Mouse (Mus musculus): ENCODE data around the gene Bcat2.

The Bcat2 gene

DNA sequence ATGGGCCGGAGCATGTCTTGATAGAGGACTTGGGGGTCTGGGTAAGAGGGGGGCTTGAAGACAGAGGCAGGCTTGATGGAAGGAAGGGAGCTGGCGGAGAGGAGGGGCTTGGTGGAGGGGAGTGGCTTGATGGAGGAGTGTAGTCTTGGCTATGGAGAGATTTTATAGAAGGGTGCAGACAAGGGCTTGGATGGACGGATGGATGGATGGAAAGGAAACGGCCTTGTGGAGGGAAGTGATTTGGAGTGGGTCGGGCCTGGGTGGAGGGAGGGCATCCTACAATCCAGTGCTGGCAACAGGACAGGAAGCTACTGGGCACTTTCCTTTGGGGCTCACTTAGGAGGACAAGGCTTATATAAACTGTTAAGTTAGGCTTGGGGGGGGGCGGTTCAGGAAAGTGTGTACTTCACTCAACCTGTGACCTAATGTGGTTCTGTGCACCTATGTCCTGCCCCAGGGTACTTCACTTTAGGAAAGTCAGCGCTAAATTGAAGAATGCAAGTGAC is 56.7 kb downstream of the Bcat2 start:
- no peak for DNase-seq (ENCODE audit: low spot score)

DNA sequence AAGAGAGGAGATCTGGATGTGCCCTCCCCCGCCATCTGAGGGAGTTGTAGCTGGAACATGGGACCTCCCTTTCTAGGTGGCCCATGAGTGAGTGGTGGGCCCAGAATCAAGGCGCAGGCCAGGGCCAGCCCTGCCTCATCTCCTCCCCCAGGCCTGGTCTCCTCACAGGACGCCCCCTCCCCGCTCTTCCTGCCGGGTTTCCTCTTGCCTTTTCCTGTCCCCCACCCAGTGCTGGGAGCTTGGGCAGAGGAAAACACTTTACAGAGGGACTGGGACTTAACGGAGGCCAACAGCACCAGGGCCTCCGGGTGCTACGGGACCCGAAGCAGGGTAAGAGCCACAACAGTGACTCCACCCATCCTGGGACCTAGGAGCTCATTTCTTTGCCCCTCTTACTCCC is 57.3 kb downstream of the Bcat2 start, which contains the start of gene Rasip1:
TSS of gene Rasip1 (plus strand) at position 228 of the 400 bp plus-strand sequence.
- no peak for DNase-seq (ENCODE audit: low spot score)

DNA sequence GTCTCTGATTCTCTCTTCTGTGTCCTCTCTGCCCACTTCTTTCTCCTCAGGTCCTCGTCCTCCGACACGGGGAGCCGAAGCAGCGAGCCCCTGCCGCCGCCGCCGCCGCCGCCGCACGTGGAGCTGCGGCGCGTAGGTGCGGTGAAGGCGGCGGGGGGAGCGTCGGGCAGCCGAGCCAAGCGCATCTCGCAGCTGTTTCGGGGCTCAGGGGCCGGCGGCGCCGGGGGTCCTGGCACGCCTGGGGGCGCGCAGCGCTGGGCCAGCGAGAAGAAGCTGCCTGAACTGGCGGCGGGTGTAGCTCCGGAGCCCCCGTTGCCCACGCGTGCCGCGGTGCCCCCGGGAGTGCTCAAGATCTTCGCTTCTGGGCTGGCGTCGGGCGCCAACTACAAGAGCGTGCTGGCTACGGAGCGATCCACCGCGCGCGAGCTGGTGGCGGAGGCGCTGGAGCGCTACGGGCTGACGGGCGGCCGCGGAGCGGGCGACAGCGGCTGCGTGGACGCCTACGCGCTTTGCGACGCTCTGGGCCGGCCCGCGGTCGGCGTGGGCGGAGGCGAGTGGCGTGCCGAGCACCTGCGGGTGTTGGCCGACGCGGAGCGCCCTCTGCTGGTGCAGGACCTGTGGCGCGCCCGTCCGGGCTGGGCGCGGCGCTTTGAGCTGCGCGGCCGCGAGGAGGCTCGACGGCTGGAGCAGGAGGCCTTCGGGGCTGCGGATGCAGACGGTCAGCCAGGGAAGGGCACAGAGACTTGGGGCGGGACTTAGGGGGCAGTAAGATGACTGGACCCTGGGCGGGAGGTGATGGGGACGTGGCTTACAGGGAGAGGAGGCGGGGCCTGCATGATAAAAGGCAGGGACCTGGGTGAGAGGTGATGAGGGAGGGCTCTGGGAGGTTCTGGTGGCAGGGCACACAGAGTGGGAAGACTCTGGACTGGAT is 58.7 kb downstream of the Bcat2 start:
- DNase-seq (ENCODE audit: low spot score) = peak; percentile 88

DNA sequence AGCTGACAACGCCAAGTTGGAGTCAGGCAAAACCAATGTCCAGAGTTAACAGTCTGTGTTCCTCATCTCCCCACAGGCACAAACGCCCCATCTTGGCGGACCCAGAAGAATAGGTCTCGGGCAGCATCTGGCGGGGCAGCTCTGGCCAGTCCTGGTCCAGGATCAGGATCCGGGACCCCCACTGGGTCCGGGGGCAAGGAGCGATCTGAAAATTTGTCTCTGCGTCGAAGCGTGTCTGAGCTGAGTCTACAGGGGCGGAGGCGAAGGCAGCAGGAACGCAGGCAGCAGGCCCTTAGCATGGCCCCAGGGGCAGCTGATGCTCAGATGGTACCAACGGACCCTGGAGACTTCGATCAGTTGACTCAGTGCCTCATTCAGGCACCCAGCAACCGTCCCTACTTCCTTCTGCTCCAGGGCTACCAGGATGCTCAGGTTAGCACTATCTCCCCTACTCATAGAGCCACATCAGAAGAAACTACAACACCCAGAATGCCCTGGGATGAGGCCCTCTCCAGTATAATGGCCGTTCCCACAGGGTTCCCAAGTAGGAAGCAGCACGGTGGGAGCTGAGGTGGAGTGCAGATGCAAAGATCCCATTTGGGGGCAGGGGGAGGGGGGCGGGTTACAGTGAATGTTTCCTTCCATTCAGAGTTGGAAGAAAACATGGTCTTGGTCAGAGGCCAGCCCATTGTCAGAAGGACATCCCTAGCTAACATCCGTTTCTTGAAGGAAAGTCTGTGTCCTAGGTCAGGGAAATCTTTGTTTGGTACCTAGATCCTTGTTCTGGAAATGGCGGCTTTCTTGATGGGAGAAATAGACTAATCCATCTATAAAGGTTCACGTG is 60.3 kb downstream of the Bcat2 start:
- DNase-seq (ENCODE audit: low spot score) = no peak

DNA sequence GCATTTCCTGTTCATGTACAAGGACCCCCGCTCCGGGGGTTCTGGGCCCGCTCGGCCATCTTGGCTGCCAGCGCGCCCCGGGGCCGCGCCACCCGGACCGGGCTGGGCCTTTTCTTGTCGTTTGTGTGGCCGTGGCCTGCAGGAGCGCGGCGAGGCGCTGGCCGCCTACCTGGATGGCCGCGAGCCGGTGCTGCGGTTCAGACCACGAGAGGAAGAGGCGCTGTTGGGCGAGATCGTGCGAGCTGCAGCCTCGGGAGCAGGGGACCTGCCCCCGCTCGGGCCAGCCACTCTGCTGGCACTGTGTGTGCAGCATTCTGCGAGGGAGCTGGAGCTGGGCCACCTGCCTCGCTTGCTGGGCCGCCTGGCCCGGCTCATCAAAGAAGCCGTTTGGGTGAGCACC is 62.5 kb downstream of the Bcat2 start:
- no peak for DNase-seq (ENCODE audit: low spot score)

DNA sequence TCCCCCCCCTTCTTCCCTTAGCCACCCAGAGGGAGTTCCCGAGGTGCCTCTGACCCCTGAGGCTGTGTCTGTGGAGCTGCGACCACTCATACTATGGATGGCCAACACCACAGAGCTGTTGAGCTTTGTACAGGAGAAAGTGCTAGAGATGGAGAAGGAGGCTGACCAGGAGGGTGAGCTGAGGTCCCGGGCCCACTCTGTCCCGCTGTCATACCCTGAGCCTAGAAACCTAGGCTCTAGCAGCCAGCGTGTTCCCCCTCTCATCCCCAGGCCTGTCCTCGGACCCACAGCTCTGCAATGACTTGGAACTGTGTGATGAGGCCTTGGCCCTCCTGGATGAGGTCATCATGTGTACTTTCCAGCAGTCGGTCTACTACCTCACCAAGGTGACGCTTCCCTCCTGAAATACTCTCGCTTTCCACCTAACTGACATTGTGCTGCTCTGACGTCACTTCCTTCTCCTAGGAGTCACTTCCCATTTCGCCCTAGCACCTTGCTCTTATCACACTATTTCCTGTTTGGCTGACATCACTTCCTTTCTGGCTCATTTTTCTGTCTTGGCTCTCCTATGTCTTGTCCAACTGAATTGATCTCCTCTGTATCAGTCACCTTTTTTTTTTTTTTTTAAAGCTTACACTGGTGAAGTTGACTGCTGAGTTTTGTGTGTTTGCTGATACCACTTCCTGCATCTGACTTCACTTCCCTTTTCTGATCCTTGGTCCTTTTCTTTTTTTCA is 65.2 kb downstream of the Bcat2 start:
- DNase-seq (ENCODE audit: low spot score) = no peak

DNA sequence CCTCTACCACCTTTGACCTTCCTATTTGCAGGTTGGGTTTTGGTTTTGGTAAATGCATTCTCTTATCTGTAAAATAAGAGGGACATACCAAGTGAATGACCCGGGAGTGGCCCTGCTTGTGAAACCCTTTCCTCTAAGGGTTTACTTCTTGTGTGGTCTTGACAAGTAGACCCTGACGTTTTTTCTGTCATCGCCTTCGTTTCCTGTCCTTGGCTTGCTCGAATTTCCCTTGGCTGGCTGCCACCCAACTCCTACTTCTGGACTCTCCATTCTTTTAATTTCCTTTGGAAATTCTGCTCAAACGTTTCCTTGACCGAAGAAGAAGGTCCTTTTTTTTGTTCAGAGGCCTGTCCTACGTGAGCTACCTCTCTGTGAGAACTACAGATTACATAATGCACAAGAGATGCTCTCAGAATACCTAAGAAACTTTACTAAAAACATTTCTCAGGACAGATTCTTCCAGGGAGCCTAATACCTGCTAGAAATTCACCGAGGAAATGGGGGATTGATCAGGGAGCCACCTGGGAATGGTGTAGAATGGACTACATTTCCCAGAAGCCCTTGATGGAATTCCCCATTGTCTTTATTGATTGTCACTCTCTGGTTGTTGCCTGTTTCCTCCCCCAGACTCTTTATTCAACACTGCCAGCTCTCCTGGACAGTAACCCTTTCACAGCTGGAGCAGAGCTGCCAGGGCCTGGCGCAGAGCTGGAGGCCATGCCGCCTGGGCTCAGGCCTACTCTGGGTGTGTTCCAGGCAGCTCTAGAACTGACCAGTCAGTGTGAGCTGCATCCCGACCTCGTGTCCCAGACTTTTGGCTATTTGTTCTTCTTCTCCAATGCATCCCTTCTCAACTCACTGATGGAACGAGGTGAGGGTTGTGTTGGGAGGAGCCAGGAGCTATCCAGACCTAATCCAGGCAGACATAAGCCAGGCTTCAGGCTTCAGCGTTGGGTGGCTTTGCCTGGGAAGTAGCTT is 66.0 kb downstream of the Bcat2 start:
- no peak for DNase-seq (ENCODE audit: low spot score)

DNA sequence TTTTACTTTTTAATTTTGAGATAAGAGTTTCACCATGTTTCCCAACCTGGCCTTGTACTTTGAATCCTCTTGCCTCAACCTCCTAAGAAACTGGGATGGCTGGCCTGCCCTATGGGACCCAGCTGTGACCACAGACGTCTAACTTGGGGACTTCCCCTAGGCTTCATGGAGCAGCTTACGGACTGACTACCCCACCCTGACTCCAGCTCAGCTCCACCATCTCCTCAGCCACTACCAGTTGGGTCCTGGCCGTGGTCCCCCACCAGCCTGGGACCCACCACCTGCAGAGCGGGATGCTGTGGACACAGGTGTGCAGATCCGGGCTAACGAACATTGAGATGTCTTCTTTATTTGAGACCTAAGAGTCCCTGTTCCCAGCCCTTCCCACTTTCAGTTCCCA is 67.8 kb downstream of the Bcat2 start:
- no peak for DNase-seq (ENCODE audit: low spot score)

DNA sequence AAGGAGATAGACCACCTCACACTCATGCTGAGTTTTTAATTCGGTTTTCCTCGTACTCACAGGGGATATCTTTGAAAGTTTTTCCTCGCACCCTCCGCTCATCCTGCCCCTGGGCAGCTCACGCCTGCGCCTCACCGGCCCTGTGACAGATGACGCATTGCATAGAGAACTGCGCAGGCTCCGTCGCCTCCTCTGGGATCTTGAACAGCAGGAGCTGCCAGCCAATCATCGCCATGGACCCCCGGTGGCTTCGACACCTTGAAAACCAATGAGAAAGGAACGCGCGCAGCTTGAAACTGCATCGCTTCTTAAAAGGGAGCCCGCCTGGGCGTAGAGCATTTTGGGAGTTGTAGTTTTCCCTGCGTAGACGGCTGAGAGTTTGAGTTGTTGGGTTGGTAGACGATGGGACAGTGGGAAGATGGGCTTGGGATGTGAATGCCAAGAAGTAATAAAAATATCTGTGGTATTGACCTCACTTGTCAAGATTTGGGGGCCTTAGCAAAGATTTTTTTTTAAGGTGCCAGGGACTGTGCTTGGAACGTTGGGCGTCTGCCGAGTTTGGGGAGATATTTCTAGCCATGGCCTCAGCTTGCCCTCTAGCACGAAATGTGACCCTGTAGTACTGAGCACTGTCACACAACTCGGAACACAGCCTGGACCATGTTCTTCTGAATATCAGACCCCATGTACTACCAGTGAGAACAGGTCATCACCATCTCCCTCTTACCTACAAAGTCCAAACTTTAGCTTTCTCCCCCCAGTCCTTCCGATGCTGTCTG is 68.9 kb downstream of the Bcat2 start:
- DNase-seq (ENCODE audit: low spot score) = peak; percentile 81
